Mouse (Mus musculus): ENCODE measurements around the gene Tns1. TPM values are rescaled to one million over a fixed set of nuclear protein-coding genes. Genes with fewer than 3 reads are reported as not detected.

Tns1 gene
- polyA plus RNA-seq, 1 experiment from 2014 or later: 15.5 TPM

GRCm38 (mm10) chr1:74008498-74008897 is 115.8 kb downstream of the Tns1 start:
- DNase-seq (ENCODE audit: low spot score) (no peak), ATAC-seq (ENCODE audit: low FRiP score) (no peak)
- H3K9ac ChIP-seq: no peak overlapping the region
- H3K4me1 ChIP-seq (replicated peaks; ENCODE audit: control insufficient read depth, insufficient read depth, low read length): no peaks in the 10 kb centered on the region
- no peak overlapping the region for H3K4me2 ChIP-seq (replicated peaks)
- 64% methylated on average over 5 of the region's 5 CpGs for WGBS
- no peak overlapping the region for H3K27ac ChIP-seq
- no peak overlapping the region for H3K4me3 ChIP-seq (replicated peaks; ENCODE audit: low read length)
- H3K36me3 ChIP-seq (replicated peaks; ENCODE audit: control insufficient read depth, insufficient read depth): no peaks in the 10 kb centered on the region
- 0 out of 2 replicates have a peak, but pooled peaks cover 5% of the 10 kb centered on the region for H3K9me3 ChIP-seq (ENCODE audit: control insufficient read depth, low read length)
- H3K27me3 ChIP-seq (ENCODE audit: control insufficient read depth, insufficient read depth, low read length): no peaks in the 10 kb centered on the region

- no peaks in the 10 kb centered on the region for H3K4me1 ChIP-seq (replicated peaks; ENCODE audit: control insufficient read depth, insufficient read depth, low read length)
- no peaks in the 10 kb centered on the region for H3K27me3 ChIP-seq (ENCODE audit: control insufficient read depth, insufficient read depth, low read length)
- H3K4me3 ChIP-seq (replicated peaks; ENCODE audit: low read length): no peak overlapping the region
- ATAC-seq (ENCODE audit: low FRiP score) (no peak), DNase-seq (ENCODE audit: low spot score) (no peak)
- H3K9me3 ChIP-seq (ENCODE audit: control insufficient read depth, low read length): 0 out of 2 replicates have a peak, but pooled peaks cover 5% of the 10 kb centered on the region
- no peak overlapping the region for H3K27ac ChIP-seq
- no peak overlapping the region for H3K9ac ChIP-seq
- WGBS: 62% methylated on average over 7 of the region's 7 CpGs
- no peaks in the 10 kb centered on the region for H3K36me3 ChIP-seq (replicated peaks; ENCODE audit: control insufficient read depth, insufficient read depth)
- H3K4me2 ChIP-seq (replicated peaks): no peak overlapping the region
Observed at GRCm38 (mm10) chr1:74007398-74008050, 116.7 kb downstream of the Tns1 start.

- no peak for DNase-seq (ENCODE audit: low spot score)
- Histone ChIP-seq H3K4me3 (replicated peaks; ENCODE audit: low read length) (no peak overlapping the region), H3K9ac (no peak overlapping the region), H3K36me3 (replicated peaks; ENCODE audit: control insufficient read depth, insufficient read depth) (no peaks in the 10 kb centered on the region), H3K27ac (no peak overlapping the region), H3K9me3 (ENCODE audit: control insufficient read depth, low read length) (no peaks in the 10 kb centered on the region), H3K27me3 (ENCODE audit: control insufficient read depth, insufficient read depth, low read length) (no peaks in the 10 kb centered on the region), H3K4me2 (replicated peaks) (no peak overlapping the region), H3K4me1 (replicated peaks; ENCODE audit: control insufficient read depth, insufficient read depth, low read length) (no peaks in the 10 kb centered on the region)
- WGBS: 90% methylated on average over 3 of the region's 3 CpGs
- no peak for ATAC-seq (ENCODE audit: low FRiP score)
Observed at GRCm38 (mm10) chr1:74005020-74005419, 119.2 kb downstream of the Tns1 start.

- 65% methylated on average over 2 of the region's 2 CpGs for whole genome bisulfite sequencing
- Histone ChIP-seq H3K36me3 (replicated peaks; ENCODE audit: control insufficient read depth, insufficient read depth) (no peaks in the 10 kb centered on the region), H3K4me3 (replicated peaks; ENCODE audit: low read length) (no peak overlapping the region), H3K9me3 (ENCODE audit: control insufficient read depth, low read length) (no peaks in the 10 kb centered on the region), H3K9ac (no peak overlapping the region), H3K4me2 (replicated peaks) (no peak overlapping the region), H3K27me3 (ENCODE audit: control insufficient read depth, insufficient read depth, low read length) (no peaks in the 10 kb centered on the region), H3K4me1 (replicated peaks; ENCODE audit: control insufficient read depth, insufficient read depth, low read length) (no peaks in the 10 kb centered on the region), H3K27ac (no peak overlapping the region)
- DNase-seq (ENCODE audit: low spot score) (no peak), ATAC-seq (ENCODE audit: low FRiP score) (no peak)
Observed at GRCm38 (mm10) chr1:74003723-74004122, 120.5 kb downstream of the Tns1 start.

- Histone ChIP-seq H3K36me3 (replicated peaks; ENCODE audit: control insufficient read depth, insufficient read depth) (no peaks in the 10 kb centered on the region), H3K27me3 (ENCODE audit: control insufficient read depth, insufficient read depth, low read length) (no peaks in the 10 kb centered on the region), H3K9ac (no peak overlapping the region), H3K4me1 (replicated peaks; ENCODE audit: control insufficient read depth, insufficient read depth, low read length) (no peaks in the 10 kb centered on the region), H3K27ac (no peak overlapping the region), H3K4me3 (replicated peaks; ENCODE audit: low read length) (no peak overlapping the region), H3K4me2 (replicated peaks) (no peak overlapping the region), H3K9me3 (ENCODE audit: control insufficient read depth, low read length) (no peaks in the 10 kb centered on the region)
- WGBS: 75% methylated on average over 10 of the region's 10 CpGs
- ATAC-seq (ENCODE audit: low FRiP score) (no peak), DNase-seq (ENCODE audit: low spot score) (no peak)
Observed at GRCm38 (mm10) chr1:74001449-74001820, 122.8 kb downstream of the Tns1 start.

- H3K4me2 ChIP-seq (replicated peaks): no peak overlapping the region
- no peak overlapping the region for H3K4me3 ChIP-seq (replicated peaks; ENCODE audit: low read length)
- no peaks in the 10 kb centered on the region for H3K36me3 ChIP-seq (replicated peaks; ENCODE audit: control insufficient read depth, insufficient read depth)
- H3K9ac ChIP-seq: no peak overlapping the region
- no peak overlapping the region for H3K27ac ChIP-seq
- H3K4me1 ChIP-seq (replicated peaks; ENCODE audit: control insufficient read depth, insufficient read depth, low read length): no peaks in the 10 kb centered on the region
- no peaks in the 10 kb centered on the region for H3K9me3 ChIP-seq (ENCODE audit: control insufficient read depth, low read length)
- no peak for ATAC-seq (ENCODE audit: low FRiP score)
- 93% methylated on average over 2 of the region's 2 CpGs for WGBS
- no peaks in the 10 kb centered on the region for H3K27me3 ChIP-seq (ENCODE audit: control insufficient read depth, insufficient read depth, low read length)
- DNase-seq (ENCODE audit: low spot score): no peak
Observed at GRCm38 (mm10) chr1:74000810-74001448, 123.3 kb downstream of the Tns1 start.

GRCm38 (mm10) chr1:74000191-74000651 is 124.0 kb downstream of the Tns1 start:
- Histone ChIP-seq H3K4me1 (replicated peaks; ENCODE audit: control insufficient read depth, insufficient read depth, low read length) (no peaks in the 10 kb centered on the region), H3K4me3 (replicated peaks; ENCODE audit: low read length) (no peak overlapping the region), H3K9ac (no peak overlapping the region), H3K27me3 (ENCODE audit: control insufficient read depth, insufficient read depth, low read length) (no peaks in the 10 kb centered on the region), H3K9me3 (ENCODE audit: control insufficient read depth, low read length) (no peaks in the 10 kb centered on the region), H3K4me2 (replicated peaks) (no peak overlapping the region), H3K27ac (peak overlapping the region; percentile 47), H3K36me3 (replicated peaks; ENCODE audit: control insufficient read depth, insufficient read depth) (no peaks in the 10 kb centered on the region)
- ATAC-seq (ENCODE audit: low FRiP score) (no peak), DNase-seq (ENCODE audit: low spot score) (no peak)
- WGBS: 15% methylated on average over 5 of the region's 5 CpGs

GRCm38 (mm10) chr1:73999533-73999932 is 124.7 kb downstream of the Tns1 start:
- no peaks in the 10 kb centered on the region for H3K27me3 ChIP-seq (ENCODE audit: control insufficient read depth, insufficient read depth, low read length)
- no peak for ATAC-seq (ENCODE audit: low FRiP score)
- H3K4me3 ChIP-seq (replicated peaks; ENCODE audit: low read length): no peak overlapping the region
- no peak overlapping the region; the same call in 1 of the 2 replicates for H3K27ac ChIP-seq
- H3K4me1 ChIP-seq (replicated peaks; ENCODE audit: control insufficient read depth, insufficient read depth, low read length): no peaks in the 10 kb centered on the region
- H3K36me3 ChIP-seq (replicated peaks; ENCODE audit: control insufficient read depth, insufficient read depth): no peaks in the 10 kb centered on the region
- H3K4me2 ChIP-seq (replicated peaks): no peak overlapping the region
- 74% methylated on average over 5 of the region's 5 CpGs for WGBS
- no peak overlapping the region for H3K9ac ChIP-seq
- DNase-seq (ENCODE audit: low spot score): no peak
- H3K9me3 ChIP-seq (ENCODE audit: control insufficient read depth, low read length): no peaks in the 10 kb centered on the region

GRCm38 (mm10) chr1:73998925-73999375 is 125.3 kb downstream of the Tns1 start:
- DNase-seq (ENCODE audit: low spot score) (no peak), ATAC-seq (ENCODE audit: low FRiP score) (no peak)
- no peaks in the 10 kb centered on the region for H3K4me1 ChIP-seq (replicated peaks; ENCODE audit: control insufficient read depth, insufficient read depth, low read length)
- no peak overlapping the region for H3K4me3 ChIP-seq (replicated peaks; ENCODE audit: low read length)
- no peak overlapping the region for H3K4me2 ChIP-seq (replicated peaks)
- H3K36me3 ChIP-seq (replicated peaks; ENCODE audit: control insufficient read depth, insufficient read depth): no peaks in the 10 kb centered on the region
- H3K27ac ChIP-seq: no peak overlapping the region
- H3K9ac ChIP-seq: no peak overlapping the region
- no peaks in the 10 kb centered on the region for H3K9me3 ChIP-seq (ENCODE audit: control insufficient read depth, low read length)
- 88% methylated on average over 5 of the region's 5 CpGs for WGBS
- H3K27me3 ChIP-seq (ENCODE audit: control insufficient read depth, insufficient read depth, low read length): no peaks in the 10 kb centered on the region
